Mouse (Mus musculus): Measurements from ENCODE around the gene Xkr8.
"Not testable (repeated sequence)": the region's sequence is repeated elsewhere in the genome, so short reads cannot be mapped to it uniquely, and the experiment has no call there.

Xkr8 gene

DNA sequence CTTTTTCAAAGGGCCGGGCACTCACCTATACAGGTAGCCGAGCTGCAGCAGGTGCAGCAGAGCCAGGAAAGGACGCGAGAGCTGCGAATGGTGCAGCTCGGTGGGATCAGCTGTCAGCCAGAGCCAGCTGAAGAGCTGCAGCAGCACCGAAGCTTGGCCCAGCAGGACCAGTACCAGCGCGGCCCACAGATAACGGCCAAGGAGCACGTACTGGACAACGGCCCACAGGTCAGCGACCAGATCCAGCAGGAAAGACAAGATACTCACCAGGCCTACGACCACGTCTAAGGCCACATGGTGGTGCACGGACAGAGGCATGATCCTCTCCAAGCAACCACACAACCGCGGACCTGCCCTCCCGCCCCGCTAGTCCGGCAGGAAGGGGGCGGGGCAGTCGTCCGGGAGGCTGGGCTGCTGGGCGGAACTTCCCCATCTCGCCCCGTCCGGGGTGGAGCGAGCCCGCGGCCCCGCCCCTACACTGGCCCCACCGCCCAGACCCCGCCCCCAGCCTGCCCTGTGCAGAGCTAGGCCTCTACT lies at the start of gene Xkr8:
Gene Xkr8 (minus strand): TSS at position 399 of the 537 bp plus-strand sequence.
- peak; percentile 77 for DNase-seq (ENCODE audit: low spot score)

DNA sequence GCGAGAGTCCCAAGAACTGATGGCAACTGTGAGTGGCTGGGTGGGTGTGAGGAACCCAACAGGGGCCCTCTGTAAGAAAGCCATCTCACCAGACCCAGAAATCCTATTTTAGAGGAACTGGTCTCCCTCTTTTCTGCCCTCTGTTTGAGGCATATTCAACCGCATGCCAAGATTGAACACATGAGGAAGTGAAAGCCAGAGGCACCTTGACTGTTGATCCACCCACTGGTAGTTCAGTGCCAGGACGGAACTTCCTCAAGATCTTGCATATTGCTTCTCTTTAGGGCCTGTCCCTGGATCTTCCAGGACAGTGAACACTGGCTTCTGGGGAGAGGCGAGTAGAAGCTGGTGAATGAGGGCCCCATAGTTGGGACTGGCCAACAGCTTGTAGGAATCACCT lies 47.9 kb upstream of the Xkr8 start:
- no peak for DNase-seq (ENCODE audit: low spot score)

DNA sequence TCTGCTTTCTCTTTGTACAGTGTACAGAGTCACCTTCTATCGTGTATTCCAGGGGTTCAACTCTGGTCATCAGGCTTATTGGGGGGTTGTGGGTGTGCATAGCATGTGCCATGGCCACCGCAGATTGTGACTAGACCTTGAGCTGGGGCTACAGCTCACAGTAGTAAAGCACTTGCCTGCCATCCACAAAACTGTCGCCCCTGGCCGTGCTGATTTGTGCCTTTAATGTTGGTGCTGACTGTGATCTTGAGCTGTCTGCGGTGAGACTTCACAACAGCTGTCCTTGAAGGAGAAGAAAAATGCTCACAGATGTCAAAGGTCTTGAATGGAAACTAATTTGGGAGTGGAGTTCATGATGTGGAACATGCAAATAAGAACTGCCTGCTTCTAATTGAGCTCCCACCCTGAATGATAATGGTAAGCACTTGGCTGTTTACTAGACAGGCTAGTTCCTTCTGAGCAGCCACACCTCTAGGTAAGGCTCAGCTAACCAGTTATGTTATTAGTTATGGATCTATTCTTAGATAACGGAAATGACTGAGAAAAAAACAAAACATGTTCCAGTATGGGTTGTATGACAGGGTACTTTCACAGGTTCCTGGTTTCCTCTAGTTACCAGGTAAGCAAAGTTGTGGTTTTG lies 46.3 kb upstream of the Xkr8 start:
- no peak for DNase-seq (ENCODE audit: low spot score)

DNA sequence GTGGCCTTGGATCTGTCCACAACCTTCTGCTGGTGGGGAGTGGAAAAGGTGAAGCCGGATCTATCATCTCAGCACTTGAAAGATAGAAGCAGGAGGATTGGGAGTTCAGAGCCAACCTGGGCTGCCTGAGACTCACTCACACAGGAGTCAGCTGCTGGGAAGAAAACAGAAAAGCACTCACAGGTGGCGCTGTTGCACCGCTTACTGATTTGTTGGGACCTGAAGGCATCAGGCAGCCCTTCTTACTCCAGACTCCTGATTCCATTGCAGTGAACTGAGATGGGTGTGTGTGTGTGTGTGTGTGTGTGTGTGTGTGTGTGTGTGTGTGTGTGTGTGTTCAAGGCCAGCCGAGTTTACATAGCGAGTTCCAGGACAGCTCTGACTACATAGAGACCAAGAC lies 44.4 kb upstream of the Xkr8 start:
- peak; percentile 56 for DNase-seq (ENCODE audit: low spot score)

DNA sequence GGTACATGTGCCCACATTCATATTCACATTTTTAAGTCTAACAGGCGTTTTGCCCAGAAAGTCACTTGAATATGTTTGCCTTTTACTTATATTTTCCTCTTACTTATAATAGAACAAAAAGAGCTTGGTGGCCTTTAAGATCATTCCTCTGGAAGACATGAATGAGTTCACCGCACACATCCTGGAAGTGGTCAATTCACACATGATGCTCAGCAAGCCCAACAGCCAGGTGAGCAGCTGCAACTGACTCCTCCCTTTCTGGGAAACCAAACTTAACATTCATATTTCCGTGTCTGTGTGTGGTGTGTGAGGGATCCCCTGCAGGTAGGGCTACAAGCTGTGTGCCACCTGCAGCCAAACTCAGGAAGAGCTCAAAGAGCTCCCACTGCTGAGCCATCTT lies 42.6 kb upstream of the Xkr8 start:
- DNase-seq (ENCODE audit: low spot score) = no peak

DNA sequence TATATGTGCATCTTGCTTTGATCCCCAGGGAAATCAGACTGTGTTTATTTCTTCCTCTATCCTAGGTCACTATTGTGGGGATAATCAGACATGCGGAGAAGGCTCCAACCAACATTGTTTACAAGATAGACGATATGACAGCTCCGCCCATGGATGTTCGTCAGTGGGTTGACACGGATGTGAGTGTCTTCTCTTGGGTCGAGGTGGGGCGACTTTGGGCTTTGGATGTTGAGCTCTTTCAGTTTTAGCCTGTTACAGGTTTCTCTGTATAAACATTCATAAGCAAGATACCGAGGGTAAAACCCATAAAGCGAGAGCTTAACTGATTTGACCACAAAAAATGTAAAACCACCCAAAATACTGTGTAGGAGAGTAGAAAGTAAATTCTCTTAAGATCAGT lies 39.4 kb upstream of the Xkr8 start:
- no peak for DNase-seq (ENCODE audit: low spot score)

DNA sequence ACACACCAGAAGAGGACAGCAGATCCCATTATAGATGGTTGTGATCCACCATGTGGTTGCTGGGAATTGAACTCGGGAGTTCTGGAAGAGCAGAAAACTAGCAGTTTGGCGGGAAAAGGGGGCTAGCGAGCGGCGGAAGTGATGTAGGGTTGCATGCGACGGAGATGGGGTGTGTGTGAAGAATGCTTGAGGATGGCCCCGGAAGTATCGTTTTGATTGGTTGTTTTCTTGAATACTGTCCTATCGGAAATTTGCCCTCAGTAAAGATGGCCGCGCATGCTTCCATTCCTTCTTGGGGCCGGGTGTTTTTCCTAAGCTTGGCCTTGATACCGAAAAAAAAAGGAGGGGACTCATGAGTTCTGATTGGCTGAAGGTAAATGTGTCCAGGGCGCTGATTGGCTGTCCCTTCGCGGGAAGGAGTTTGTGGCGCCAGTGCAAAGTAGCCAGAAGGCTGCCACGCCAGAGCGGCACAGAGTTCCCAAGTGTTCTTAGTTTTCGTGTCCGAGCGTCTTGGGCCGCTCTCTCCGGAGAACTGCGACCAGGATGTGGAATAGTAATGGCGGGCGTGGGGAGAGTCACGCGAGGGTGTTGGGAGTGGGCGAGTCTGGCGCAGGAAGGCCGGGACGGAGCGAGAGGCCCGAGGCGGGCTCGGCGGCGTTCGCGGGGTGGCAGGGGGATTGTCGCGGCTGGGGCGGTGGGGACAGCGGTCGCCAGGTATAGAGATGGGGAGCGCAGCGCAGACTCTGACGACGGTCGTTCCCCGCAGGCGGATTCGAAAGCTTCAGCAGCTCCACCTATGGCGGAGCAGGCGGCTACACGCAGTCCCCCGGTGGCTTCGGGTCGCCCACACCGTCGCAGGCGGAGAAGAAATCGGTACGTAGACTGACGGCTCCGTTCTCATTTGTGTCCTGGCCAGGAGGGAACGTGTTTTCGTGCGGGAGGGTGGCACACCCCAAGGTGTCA lies 35.8 kb upstream of the Xkr8 start, which contains the start of gene Rpa2:
Gene Rpa2 (plus strand): TSS at position 419 of the 963 bp plus-strand sequence.
- peak; percentile 97 for DNase-seq (ENCODE audit: low spot score)

DNA sequence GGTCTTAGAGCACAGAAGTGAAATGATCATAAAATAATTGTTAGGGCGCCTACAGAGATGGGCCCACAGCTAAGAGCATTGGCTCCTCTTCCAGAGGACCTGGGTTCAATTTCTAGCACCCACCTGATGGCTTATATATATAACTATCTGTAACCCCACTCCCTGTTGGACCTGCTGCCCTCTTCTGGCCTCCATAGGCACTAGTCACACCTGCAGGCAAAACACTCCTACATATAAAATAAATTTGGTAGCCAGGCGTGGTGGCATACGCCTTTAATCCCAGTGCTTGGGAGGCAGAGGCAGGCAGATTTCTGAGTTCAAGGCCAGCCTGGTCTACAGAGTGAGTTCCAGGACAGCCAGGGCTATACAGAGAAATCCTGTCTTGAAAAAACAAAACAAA lies 30.8 kb upstream of the Xkr8 start:
- not testable (repeated sequence) for DNase-seq (ENCODE audit: low spot score)

DNA sequence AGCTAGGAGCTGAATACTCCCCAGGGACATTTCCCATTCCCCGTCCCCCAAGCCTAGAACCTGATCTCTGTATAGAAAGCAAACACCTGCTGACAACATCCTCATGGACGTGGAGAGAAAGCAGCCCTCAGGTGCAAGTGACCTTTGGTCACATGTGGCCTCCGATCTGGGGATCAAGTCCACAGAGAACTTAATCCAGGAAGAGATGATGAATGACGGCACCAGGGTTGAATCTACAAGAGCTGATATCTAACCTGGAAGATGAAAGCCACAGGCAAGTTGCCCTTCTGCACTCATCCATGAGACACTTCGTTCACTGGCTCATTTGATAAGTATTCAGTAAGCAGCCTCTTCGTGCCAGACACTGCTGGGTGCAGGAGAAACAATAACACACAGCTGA lies 30.3 kb upstream of the Xkr8 start:
- no peak for DNase-seq (ENCODE audit: low spot score)

DNA sequence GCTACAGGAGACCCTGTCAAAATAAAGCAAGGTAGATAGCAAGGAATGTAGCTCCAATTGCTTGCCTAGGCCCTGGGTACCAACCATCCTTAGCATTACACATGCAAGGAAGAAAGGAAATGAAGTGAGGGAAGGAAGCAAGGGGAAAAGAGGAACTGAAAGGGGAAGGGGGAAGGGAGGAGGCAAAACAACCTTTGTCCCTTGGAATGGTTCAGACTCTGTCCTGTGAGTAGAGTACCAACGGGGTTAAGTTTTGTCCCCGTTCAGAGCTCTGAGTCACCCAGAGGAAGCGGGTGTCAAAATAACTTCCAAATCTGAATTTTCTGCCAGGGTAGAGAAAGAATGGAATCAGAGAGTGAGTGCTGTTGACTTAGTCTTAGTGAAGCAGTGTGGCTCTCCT lies 27.9 kb upstream of the Xkr8 start:
- DNase-seq (ENCODE audit: low spot score) = no peak

DNA sequence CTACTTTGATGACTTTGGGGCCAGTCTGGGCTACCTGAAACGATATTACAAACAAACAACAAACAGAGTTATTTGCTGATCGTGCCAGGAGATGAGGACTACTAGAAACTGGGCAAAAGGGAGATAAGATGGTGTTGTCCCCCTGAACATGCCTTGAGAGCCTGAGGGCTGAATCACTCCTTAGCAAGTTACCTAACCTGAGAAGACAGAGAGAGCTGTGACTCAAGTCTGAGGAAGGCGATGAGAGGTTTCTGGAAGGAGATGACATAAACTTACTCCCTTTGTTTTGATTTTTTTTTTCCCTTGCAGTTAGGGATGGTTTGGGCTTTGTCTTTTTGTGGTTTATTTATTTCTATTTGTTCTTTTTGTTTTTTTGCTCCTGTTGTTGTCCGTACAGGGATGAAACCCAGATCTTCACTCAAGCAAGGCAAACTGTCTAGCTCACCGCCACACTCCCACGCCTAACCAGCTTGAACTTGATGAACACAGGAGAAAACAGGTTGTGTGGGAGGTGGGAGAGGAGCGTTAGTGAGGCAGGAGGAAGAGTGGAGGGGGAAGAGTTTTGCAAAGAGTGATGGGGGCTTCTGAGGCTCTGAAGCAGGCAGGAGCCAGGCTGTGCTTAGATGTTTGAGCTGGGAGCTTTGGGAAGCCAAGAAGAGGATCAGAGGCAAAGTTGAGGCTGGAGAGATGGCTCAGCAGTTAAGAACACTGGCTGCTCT lies 25.4 kb upstream of the Xkr8 start:
- DNase-seq (ENCODE audit: low spot score) = no peak

DNA sequence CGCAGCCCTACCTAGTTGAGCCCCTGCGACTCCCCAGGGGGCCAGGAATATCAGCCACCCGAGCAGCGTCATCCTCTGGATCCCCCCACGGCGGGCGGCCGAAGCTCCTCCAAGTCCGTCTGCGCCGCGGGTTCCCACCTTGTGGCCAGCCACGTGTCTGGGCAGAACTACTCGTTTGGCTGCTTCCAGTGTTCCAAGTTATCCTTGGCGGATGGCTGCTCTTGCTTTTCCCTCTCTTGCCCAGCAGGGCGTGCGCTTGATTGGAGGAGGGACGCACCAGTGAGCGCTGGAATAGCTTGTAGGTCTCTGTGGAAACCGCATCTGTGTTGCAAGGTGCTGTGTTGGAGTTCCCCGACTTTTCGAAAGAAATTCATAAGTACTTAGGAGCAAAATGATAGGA lies 24.6 kb upstream of the Xkr8 start, which contains the start of gene Smpdl3b:
Gene Smpdl3b (minus strand): TSS at position 279 of the 400 bp plus-strand sequence.
- DNase-seq (ENCODE audit: low spot score) = no peak

DNA sequence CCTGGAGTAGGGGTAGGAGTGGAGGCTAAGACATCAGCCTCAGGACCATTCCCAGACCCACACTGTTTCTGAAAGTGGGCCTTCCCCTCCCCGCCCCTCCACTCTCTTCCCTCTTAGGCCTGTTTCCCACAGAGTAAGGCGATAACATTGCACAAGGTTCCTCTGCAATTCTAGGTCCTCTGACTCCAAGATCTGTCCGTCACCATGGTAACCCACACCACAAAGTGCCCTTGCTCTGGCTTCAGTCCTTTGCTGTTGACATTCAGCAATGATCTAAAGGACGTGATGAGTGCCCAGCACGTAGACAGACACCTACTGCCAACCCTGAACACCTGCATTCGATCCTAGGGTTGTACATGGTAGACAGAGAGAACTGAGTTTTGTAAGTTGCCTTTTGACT lies 20.6 kb upstream of the Xkr8 start:
- no peak for DNase-seq (ENCODE audit: low spot score)

DNA sequence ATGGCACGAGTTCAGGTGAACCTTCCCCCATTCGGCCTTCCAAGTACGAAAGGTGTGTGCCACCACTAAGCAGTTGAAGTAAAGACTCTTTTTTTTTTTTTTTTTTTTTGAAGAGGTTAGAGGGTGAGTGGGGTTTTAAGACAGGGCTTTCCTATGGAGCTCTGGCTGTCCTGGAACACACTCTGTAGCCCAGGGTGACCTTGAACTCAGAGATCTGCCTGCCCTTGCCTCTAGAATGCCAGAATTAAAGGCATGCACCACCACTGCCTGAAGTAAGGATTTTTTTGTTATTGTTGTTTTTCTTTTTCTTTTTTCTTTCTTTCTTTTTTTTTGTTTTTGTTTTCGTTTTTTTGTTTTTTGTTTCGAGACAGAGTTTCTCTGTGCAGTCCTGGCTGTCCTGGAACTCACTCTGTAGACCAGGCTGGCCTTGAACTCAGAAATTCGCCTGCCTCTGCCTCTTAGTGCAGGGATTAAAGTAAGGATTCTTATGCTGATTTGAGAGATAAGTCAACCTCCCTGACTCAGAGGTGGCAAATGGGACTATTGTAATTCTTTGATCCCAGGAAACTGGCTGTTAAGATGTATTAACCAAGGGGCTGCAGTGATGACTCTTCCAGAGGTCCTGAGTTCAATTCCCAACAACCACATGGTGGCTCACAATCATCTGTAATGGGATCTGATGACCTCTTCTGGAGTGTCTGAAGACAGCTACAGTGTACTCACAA lies 17.1 kb upstream of the Xkr8 start:
- no peak for DNase-seq (ENCODE audit: low spot score)

DNA sequence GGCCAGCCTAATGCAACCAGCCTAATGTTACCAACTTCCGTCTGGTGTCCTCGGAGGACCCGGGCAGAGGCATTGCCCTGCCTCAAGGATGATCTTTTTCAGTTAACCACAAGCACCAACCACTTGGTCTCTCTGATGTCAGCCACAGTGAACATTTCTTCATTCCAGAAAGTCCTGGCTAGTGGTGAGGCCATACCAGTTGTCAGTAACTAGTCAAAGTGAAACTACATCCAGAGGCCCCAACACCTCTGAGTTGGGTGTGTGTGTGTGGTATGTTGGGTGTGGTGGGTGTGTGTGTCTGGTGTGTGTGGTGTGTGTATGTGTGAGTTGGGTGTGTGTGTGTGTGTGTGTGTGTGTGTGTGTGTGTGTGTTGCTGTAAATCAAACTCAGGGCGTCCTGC lies 16.4 kb upstream of the Xkr8 start:
- DNase-seq (ENCODE audit: low spot score) = no peak

DNA sequence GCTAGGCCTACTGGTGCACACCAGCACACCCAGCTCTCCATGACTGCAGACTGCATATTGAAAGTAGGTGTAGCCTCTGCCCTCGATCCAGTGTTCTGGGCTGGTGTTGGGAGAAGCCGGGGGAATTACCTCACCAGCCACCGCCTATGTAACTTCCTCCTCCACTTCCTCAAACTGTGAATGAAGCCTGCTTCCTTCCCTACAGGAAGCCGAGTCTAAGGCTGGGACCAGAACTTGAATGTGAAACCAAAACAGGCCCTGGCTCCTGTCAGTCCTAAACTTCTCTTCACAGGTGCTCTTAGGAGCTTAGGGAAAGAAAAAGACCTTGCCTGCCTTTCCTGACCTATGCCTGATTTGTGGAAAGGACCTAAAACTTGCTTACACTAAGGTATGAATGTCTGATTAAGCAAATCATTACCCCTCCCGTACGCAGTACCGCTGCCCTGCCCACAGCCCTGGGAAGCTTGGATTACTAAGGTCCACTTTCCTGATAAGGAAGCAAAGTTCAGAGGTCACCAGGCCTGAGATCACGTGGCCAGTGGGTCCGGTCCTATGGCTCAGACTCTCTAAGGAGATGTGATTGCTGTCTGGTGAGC lies 15.4 kb upstream of the Xkr8 start:
- DNase-seq (ENCODE audit: low spot score) = peak; percentile 21

DNA sequence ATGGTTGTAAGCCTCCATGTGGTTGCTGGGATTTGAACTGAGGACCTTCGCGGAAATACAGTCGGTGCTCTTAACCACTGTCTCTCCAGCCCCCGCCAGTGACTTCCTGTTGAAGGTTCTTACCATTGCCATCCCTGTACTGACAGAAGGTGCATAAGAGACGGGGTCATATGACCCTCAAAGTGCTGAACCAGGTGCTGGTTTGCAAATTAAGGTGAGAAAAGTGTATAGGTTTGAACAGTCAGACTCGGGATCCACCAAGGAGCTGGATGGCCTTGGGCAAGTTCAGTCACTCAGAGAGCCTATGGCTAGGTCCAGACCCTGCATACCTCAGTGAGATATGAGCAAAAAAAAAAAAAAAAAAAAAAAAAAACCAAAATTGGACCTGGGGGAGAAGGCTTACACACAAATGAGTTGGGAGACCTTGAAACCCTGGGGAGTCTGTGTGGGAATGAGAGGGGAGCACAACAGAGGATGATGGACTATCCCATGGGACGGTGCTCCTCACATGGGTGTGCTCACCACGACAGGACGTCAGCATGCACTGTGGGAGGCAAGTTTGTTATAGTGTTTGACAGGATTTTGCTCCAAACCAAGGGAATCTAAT lies 14.7 kb upstream of the Xkr8 start:
- no peak for DNase-seq (ENCODE audit: low spot score)

DNA sequence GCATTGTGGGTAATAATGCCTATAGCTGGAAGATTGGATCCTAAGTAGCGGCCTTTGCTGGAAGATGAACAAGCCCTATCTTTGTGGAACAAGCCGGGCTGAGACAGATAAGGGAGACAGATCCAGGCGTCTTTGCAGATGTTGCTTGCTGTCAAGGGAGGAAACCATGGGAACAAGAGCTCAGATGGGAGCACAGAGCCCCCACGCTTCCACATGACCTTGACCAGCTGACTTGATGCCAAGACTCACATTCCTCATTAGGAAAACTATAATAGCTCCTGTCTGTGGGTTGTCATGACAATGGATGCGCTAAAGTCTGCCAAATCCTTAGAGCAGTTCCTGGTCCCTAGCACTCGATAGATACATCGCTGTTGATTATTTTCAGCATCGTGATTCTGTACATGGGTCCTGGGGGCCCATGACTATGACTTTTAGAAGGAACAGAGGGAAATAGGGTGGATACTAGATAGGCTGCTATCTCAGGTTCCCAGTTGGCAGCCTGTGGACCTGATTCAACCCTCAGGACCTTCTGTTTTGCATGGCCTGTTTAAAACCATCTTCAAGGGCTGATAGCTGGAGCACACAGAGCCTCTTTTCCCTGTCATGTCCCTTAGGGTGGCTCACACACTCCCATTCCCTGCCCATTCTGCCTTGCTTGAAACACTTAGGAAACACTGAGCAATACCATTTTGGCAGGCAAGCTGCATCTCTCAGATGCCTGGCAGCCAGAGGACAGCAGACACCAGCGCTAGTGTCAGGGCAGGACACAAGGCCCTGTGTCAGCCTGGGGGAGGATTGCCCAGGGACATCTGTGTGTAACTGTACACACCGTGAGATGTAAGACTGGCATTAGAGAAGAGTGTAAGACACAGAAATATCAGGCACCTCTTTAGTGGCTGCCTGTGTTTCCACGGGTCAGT lies 11.9 kb upstream of the Xkr8 start:
- no peak for DNase-seq (ENCODE audit: low spot score)

DNA sequence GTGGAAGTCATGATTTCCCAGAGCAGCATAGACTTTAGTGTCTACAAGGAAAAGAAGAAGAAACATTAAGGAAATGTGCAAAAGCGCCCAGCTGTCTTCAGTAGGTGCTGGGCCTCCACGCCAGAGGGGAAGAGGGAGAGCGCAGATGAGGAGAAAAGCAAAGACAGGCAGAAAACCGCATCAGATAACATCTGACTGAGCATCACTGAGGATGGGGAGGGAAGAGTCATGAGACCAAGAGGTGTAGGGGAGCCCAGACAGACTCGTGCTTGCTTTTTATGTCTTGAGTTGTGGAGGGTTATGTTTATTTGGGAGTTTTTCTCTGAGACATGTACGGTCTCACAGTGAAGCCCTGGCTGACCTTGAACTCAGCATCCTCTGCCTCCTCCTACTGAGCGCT lies 9.1 kb upstream of the Xkr8 start:
- DNase-seq (ENCODE audit: low spot score) = no peak

DNA sequence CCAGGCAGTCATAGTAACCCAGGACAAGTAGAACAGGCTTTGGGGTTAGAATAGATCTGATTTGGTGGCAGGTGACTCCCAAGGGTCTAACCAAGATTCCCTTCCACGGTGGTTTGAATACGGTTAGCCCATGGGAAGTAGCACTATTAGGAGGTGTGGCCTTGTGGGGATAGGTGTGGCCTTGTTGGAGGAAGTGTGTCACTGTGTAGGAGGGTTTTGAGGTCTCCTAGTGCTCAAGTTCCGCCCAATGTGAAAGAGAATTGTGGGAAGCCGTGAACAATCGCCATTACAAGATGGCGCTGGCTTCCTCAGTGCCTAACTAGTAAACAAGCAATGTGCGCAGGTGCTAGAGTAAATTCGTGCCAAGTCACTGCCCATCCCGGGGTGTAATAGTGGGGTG lies 4.8 kb upstream of the Xkr8 start:
- not testable (repeated sequence) for DNase-seq (ENCODE audit: low spot score)

Measured in spleen, adult 12 weeks (tissue).